10 mouse cellular contexts compared by ENCODE assay signal in genomic region chrX:143067576-143067975, GRCm38 (mm10). TPM values are rescaled to one million over a fixed set of nuclear protein-coding genes. Genes with fewer than 3 reads are reported as not detected.
"Had no signal": no experiment of that assay in that cellular context is flagged by ENCODE, and none has a peak within 500 bp of the region (broad histone marks: within the 10 kb centered on the region; RNA-seq: fewer than 3 reads in every experiment).

No protein-coding gene starts in this region.

- H3K4me1 ChIP-seq: liver, embryonic 13.5 days; midbrain, embryonic 13.5 days had no signal

- H3K9ac ChIP-seq: kidney, embryonic 15.5 days; limb, embryonic 13.5 days; liver, embryonic 13.5 days; midbrain, embryonic 13.5 days had no signal

- H3K36me3 ChIP-seq: kidney, embryonic 15.5 days; limb, embryonic 13.5 days; liver, embryonic 13.5 days; midbrain, embryonic 13.5 days had no signal

- H3K4me3 ChIP-seq: kidney, embryonic 15.5 days; limb, embryonic 13.5 days; liver, embryonic 13.5 days; midbrain, embryonic 13.5 days had no signal

- H3K9me3 ChIP-seq: kidney, embryonic 15.5 days; limb, embryonic 13.5 days; liver, embryonic 13.5 days; midbrain, embryonic 13.5 days had no signal

- ATAC-seq: midbrain, embryonic 13.5 days had no signal

- DNase-seq: kidney, postnatal 14 days; left cerebral cortex, postnatal 4 days; liver, embryonic 13.5 days; lung, adult 18-20 months; right cerebral cortex, adult 18-20 months; thymus, postnatal 14 days had no signal

- H3K4me2 ChIP-seq: kidney, embryonic 15.5 days; limb, embryonic 13.5 days; liver, embryonic 13.5 days; midbrain, embryonic 13.5 days had no signal

- H3K27ac ChIP-seq: kidney, embryonic 15.5 days; limb, embryonic 13.5 days; liver, embryonic 13.5 days; midbrain, embryonic 13.5 days; stomach, postnatal 0 days had no signal

RNA-seq across cellular contexts. Expression of gene Rtl9, which starts 31.8 kb away (rescaled TPM):
- polyA plus RNA-seq: liver, embryonic 13.5 days had no signal
